ENCODE assay signal across 9 mouse cellular contexts in the genomic region with DNA sequence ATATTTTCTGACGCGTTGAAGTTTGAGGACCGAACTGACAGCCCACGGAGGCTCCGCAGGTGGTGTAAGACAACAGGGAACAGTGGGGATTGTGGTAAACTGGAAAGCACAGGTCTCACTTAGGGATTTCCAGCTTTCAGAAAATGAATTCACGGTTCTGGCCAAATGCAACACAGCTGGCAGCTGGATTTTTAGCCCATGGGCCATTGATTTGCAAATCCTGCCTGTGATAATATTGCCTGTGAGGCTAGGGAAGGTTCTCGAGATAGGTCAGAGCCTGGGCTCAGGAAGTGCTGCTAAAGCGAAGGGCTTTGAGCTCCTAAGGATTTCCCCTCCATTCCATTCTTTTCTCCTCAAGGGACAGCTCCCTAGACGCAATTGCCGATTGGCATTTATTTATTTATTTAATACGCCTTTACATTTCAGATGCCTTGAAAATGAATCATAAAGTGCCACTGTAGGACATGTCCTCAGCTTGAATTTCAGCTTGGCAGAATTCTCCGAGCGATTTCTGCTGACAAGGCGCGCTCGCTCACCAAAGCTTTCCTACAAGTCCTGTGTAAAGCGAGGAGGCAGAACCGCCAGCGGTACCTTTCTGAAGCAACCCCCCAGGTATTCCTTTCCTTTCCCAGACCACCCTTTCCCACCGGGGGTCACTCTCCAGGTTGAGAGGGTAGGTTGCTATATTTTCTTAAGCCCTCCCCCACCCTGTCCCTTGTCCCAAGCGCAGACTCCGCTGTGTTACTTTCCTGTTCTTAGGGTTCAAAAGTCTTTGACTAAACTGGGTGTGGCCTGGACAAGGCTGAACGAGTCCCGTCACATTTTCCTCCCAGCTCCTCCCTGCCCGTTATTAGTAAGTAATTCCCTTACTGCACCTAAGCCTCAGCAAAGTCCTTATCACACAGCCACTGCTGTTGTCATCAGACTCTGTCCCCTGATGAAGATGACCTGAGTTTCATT. TPM values are rescaled to one million over a fixed set of nuclear protein-coding genes. Genes with fewer than 3 reads are reported as not detected.
DNase-seq lines count a peak whose midpoint lies in the region; ATAC-seq lines count a peak whose summit lies in the region.
"Had no signal": no experiment of that assay in that cellular context is flagged by ENCODE, and none has a peak within 500 bp of the region (broad histone marks: within the 10 kb centered on the region; RNA-seq: fewer than 3 reads in every experiment).

No protein-coding gene starts in this region.

- peaks cover 11% of the 10 kb centered on the region for H3K4me1 ChIP-seq in heart, embryonic 12.5 days (replicated peaks)
- peaks cover 17% of the 10 kb centered on the region; the same call in 1 of the 2 replicates for H3K4me1 ChIP-seq in embryonic facial prominence, embryonic 15.5 days

- H3K27ac ChIP-seq in heart, embryonic 12.5 days (ENCODE audit: poor library complexity, severe bottlenecking), result no peak overlapping the region
- no peak overlapping the region for H3K27ac ChIP-seq in embryonic facial prominence, embryonic 15.5 days (replicated peaks)

- H3K36me3 ChIP-seq in heart, embryonic 12.5 days, result no peaks in the 10 kb centered on the region
- H3K36me3 ChIP-seq in embryonic facial prominence, embryonic 15.5 days, result no peaks in the 10 kb centered on the region

- peak overlapping the region; percentile 67 for H3K4me2 ChIP-seq in heart, embryonic 12.5 days
- peak overlapping the region; percentile 45 for H3K4me2 ChIP-seq in embryonic facial prominence, embryonic 15.5 days (replicated peaks)

- no peaks in the 10 kb centered on the region for H3K9me3 ChIP-seq in heart, embryonic 12.5 days (replicated peaks)
- H3K9me3 ChIP-seq in embryonic facial prominence, embryonic 15.5 days (replicated peaks), result no peaks in the 10 kb centered on the region

- H3K9ac ChIP-seq in heart, embryonic 12.5 days, result no peak overlapping the region
- H3K9ac ChIP-seq in embryonic facial prominence, embryonic 15.5 days, result no peak overlapping the region

- H3K4me3 ChIP-seq in heart, embryonic 12.5 days, result peak overlapping the region; percentile 31
- peak overlapping the region; percentile 17 for H3K4me3 ChIP-seq in embryonic facial prominence, embryonic 15.5 days (replicated peaks)

- DNase-seq in heart, adult 8-10 months (ENCODE audit: low spot score), result no peak
- peak; percentile 17 to 39 for DNase-seq in kidney, adult 8-10 months
- peak; percentile 28 for DNase-seq in neural tube, embryonic 10.5 days (ENCODE audit: extremely low spot score, low spot score)
- no peak for DNase-seq in spleen, postnatal 4 days (ENCODE audit: low spot score in 2 of 2)
- no peak for DNase-seq in adrenal gland, adult 18-20 months (ENCODE audit: low spot score in 2 of 2)
- DNase-seq in thymus, postnatal 36 days, result no peak
- DNase-seq: cerebellum, adult 11 months had no signal

- H3K27me3 ChIP-seq in heart, embryonic 12.5 days (replicated peaks), result peaks cover 35% of the 10 kb centered on the region
- peaks cover 13% of the 10 kb centered on the region for H3K27me3 ChIP-seq in embryonic facial prominence, embryonic 15.5 days

- WGBS in heart, embryonic 12.5 days, result 4% methylated on average over 25 of the region's 25 CpGs
- WGBS in embryonic facial prominence, embryonic 15.5 days, result 4% methylated on average over 25 of the region's 25 CpGs

- no peak for ATAC-seq in heart, embryonic 12.5 days (ENCODE audit: insufficient number of reproducible peaks, low FRiP score)
- ATAC-seq in embryonic facial prominence, embryonic 15.5 days (ENCODE audit: insufficient number of reproducible peaks, low FRiP score, low TSS enrichment, low read depth), result no peak

RNA-seq across cellular contexts. Expression of a gene that starts 24.9 kb away (rescaled TPM):
- 8.6 and 9.6 TPM in 2 replicates for polyA plus RNA-seq in heart, embryonic 12.5 days (2016; fragmentation: Nextera tagmentation; extraction: Ambion mirVana)
- total RNA-seq in heart, adult 8-10 months (2022), result 1 to 10 TPM; 1.5 to 2.2 (median 1.6) TPM
- polyA plus RNA-seq in embryonic facial prominence, embryonic 15.5 days (2015; fragmentation: Nextera tagmentation; extraction: Ambion mirVana), result 1.6 and 1.8 TPM in 2 replicates
- 1 to 10 TPM in 1 of 2 experiments, under 1 TPM in 1; 0.60 to 1.5 TPM for total RNA-seq in adrenal gland, adult 18-20 months (2021)

Comparison
In these comparisons a context has a peak if more than half of its experiments do, and no peak if none do; other contexts are left out.
1. DNase-seq: peak in kidney, adult 8-10 months (2 of 2) and neural tube, embryonic 10.5 days (single experiment); none in heart, adult 8-10 months (single experiment), spleen, postnatal 4 days (0 of 2), adrenal gland, adult 18-20 months (0 of 2) and thymus, postnatal 36 days (0 of 2).